Mouse (Mus musculus): ENCODE results near the gene Lao1.
"Not testable (repeated sequence)": the region's sequence is repeated elsewhere in the genome, so short reads cannot be mapped to it uniquely, and the experiment has no call there.

DNA sequence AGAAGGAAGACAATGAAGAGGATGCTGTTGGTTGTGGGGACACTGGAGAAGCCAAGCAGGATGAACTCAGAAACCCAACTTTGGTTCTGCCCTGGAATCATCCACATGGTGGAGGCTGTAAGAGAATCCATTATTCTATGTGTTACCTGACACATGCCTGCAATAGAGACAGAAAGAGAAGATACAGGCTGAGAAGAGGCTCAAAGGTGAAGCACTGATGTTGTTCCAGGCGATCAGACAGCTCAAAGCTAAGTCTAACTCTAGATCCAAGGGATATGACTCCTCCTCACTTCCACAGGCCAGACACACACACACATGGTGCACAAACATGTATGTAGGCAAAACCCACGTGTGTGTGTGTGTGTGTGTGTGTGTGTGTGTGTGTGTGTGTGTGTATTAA is 44.0 kb upstream of the Lao1 start, which contains the start of gene Olfr1329:
- not testable (repeated sequence) for TF ChIP-seq CTCF (IDR thresholded peaks at IDR 0.05; ENCODE audit: control insufficient read depth, insufficient read depth, insufficient read length); CEBPB (IDR thresholded peaks at IDR 0.05; ENCODE audit: low read depth); MYOD1 (IDR thresholded peaks at IDR 0.05; ENCODE audit: control insufficient read depth, insufficient read length, low read depth); MYOG (IDR thresholded peaks at IDR 0.05; ENCODE audit: control insufficient read depth, extremely low read depth, insufficient read length); USF1 (IDR thresholded peaks at IDR 0.05; ENCODE audit: low read depth); MAX (IDR thresholded peaks at IDR 0.05)

All from C2C12 (cell line).